Mouse (Mus musculus) testis, postnatal 10 days (tissue): ENCODE measurements around the gene Ccdc184.
A peak's percentile ranks its signal among the peaks of the same experiment; 100 is the strongest.

ENCODE experiments used
- DNase-seq: peaks from one replicate; pipeline ENCODE4 v3.0.0; 2021; ENCODE audit warnings: low spot score

The Ccdc184 gene

GRCm38 (mm10) chr15:98166963-98167644 is at the start of gene Ccdc184:
Ccdc184 (plus strand) TSS chr15:98167158.
- no peak for DNase-seq

GRCm38 (mm10) chr15:98119363-98119762 is 47.6 kb upstream of the Ccdc184 start:
- DNase-seq = no peak

GRCm38 (mm10) chr15:98120831-98121230 is 46.1 kb upstream of the Ccdc184 start:
- no peak for DNase-seq

GRCm38 (mm10) chr15:98131001-98131400 is 36.0 kb upstream of the Ccdc184 start:
- DNase-seq = no peak

GRCm38 (mm10) chr15:98131451-98131850 is 35.5 kb upstream of the Ccdc184 start:
- no peak for DNase-seq

GRCm38 (mm10) chr15:98131942-98132655 is 34.9 kb upstream of the Ccdc184 start:
- no peak for DNase-seq

GRCm38 (mm10) chr15:98133471-98133870 is 33.5 kb upstream of the Ccdc184 start:
- DNase-seq = no peak

GRCm38 (mm10) chr15:98134034-98134433 is 32.9 kb upstream of the Ccdc184 start:
- no peak for DNase-seq

- no peak for DNase-seq
These were observed 32.3 kb upstream of the Ccdc184 start for GRCm38 (mm10) chr15:98134666-98135065.

- DNase-seq = no peak
These were observed 31.3 kb upstream of the Ccdc184 start for GRCm38 (mm10) chr15:98135671-98136070.

- DNase-seq = no peak
These were observed 30.1 kb upstream of the Ccdc184 start for GRCm38 (mm10) chr15:98136871-98137270.

- DNase-seq = no peak
These were observed 27.2 kb upstream of the Ccdc184 start for GRCm38 (mm10) chr15:98139763-98140162.

- no peak for DNase-seq
These were observed 26.1 kb upstream of the Ccdc184 start for GRCm38 (mm10) chr15:98140809-98141208.

- no peak for DNase-seq
These were observed 24.4 kb upstream of the Ccdc184 start for GRCm38 (mm10) chr15:98142515-98142914.

- peak; percentile 69 for DNase-seq
These were observed 22.0 kb upstream of the Ccdc184 start for GRCm38 (mm10) chr15:98144861-98145507.

- peak; percentile 95 for DNase-seq
These were observed 21.3 kb upstream of the Ccdc184 start for GRCm38 (mm10) chr15:98145559-98146181.

- no peak for DNase-seq
These were observed 18.6 kb upstream of the Ccdc184 start for GRCm38 (mm10) chr15:98148356-98148755.

- no peak for DNase-seq
These were observed 17.8 kb upstream of the Ccdc184 start for GRCm38 (mm10) chr15:98149166-98149602.

GRCm38 (mm10) chr15:98152916-98153315 is 14.0 kb upstream of the Ccdc184 start:
- DNase-seq = no peak

- DNase-seq = no peak
These were observed 13.3 kb upstream of the Ccdc184 start for GRCm38 (mm10) chr15:98153625-98154024.

- no peak for DNase-seq
These were observed 12.8 kb upstream of the Ccdc184 start for GRCm38 (mm10) chr15:98154146-98154545.

GRCm38 (mm10) chr15:98154631-98155030 is 12.3 kb upstream of the Ccdc184 start:
- no peak for DNase-seq

GRCm38 (mm10) chr15:98155272-98155671 is 11.7 kb upstream of the Ccdc184 start:
- no peak for DNase-seq
